Mouse (Mus musculus) E14TG2a.4 (cell line): ENCODE results near the gene Tiam1.

Source experiments
- H3K27me3 ChIP-seq: 2 replicates; pipeline ENCODE4 v1.6.1; 2014; ENCODE audit warnings: low read length, control low read depth; ENCODE audit not compliant: insufficient read depth
- H3K36me3 ChIP-seq: 2 replicates; pipeline ENCODE4 v1.6.1; 2014; ENCODE audit warnings: low read length, control low read depth; ENCODE audit not compliant: insufficient read depth
- H3K4me1 ChIP-seq: replicated peaks from 2 replicates; pipeline ENCODE4 v1.6.1; 2014; ENCODE audit warnings: low read depth, low read length, control low read depth
- H3K4me3 ChIP-seq: replicated peaks from 2 replicates; pipeline ENCODE4 v1.5.1; 2014; ENCODE audit warnings: mild to moderate bottlenecking, low read length
- H3K9me3 ChIP-seq: 2 replicates; pipeline ENCODE4 v1.6.1; 2014; ENCODE audit warnings: low read length, control low read depth
- CTCF ChIP-seq: conservative IDR thresholded peaks from 2 replicates; pipeline ENCODE4 v1.5.1; 2014; ENCODE audit warnings: low read length
- NANOG ChIP-seq: IDR thresholded peaks from 2 replicates; pipeline ENCODE4 v1.6.1; 2014; ENCODE audit warnings: borderline replicate concordance, low read length, mixed read lengths
- POU5F1 ChIP-seq: IDR thresholded peaks from 2 replicates; pipeline ENCODE4 v1.6.1; 2014; ENCODE audit warnings: low read length, borderline replicate concordance

Tiam1 gene

DNA sequence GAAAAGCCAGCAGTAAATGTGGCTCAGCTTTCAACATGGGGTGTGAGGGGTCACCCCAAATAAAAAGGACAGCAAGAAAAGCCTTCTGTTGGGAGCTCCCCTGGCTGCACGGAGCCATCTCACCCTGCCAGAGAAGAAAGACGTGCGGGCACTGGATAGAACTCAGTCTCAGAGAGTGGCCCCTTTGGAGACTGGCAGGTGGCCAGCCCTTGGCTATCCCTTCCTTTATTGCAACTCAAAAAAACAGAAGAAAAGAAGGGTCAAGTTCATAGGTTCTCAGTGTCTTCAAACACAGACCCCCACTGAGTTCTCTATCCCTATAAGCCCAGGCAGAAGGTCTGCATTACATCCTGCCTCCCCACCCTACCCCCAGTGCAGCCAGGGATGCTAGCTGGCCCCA lies 115.7 kb downstream of the Tiam1 start:
- TF ChIP-seq CTCF, result no peak
- TF ChIP-seq NANOG, result no peak
- no peak for TF ChIP-seq POU5F1
- Histone ChIP-seq H3K4me3 (no peak overlapping the region), H3K36me3 (no peaks in the 10 kb centered on the region), H3K4me1 (peaks cover 37% of the 10 kb centered on the region), H3K9me3 (no peaks in the 10 kb centered on the region), H3K27me3 (no peaks in the 10 kb centered on the region)

DNA sequence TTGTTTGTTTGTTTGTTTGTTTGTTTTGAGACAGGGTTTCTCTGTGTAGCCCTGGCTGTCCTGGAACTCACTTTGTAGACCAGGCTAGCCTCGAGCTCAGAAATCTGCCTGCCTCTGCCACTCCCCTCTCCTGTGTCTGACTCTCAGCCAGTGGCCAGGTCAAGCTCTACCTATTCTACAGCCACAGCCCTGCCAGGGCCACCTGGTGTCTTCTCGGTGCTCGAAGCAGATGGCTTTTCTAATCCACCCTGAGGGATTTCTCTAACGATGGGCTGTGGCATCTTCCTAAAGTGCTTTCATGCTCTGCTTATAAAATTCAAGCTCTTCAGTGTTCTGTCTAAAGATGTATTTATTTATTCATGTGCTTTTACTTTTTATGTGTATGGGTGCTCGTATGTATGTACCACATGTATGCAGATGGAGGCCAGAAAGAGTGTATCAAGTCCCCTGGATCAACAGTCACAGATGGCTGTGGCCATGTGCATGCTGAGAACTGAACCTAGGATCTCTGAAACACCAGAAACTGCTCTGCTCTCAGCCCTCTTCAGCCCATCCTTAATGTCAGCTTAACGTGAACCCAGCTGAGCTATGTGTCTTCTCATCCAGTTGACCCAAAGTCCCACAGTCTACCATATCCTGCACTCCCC lies 117.9 kb downstream of the Tiam1 start:
- Histone ChIP-seq H3K9me3 (no peaks in the 10 kb centered on the region), H3K36me3 (no peaks in the 10 kb centered on the region), H3K4me3 (no peak overlapping the region), H3K4me1 (peaks cover 31% of the 10 kb centered on the region), H3K27me3 (no peaks in the 10 kb centered on the region)
- TF ChIP-seq NANOG (no peak), POU5F1 (no peak), CTCF (no peak)

DNA sequence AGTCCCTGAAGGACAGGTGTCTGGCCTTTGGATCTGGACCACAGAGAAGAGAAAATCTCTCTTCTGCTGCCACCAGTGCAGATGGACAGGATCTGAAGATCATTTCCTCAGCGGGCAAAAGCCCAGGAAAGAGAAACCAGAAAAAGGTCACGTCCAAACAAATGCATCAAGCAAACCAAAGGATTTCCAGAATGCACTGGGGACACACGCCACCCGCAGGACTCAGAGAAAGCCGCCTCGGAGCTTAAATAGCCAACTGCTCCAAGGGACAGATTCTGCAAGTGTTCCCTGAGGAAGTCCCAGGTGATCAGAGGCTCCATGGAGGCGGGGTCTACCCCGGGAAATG lies 119.9 kb downstream of the Tiam1 start:
- peaks cover 32% of the 10 kb centered on the region for H3K4me1 ChIP-seq
- H3K27me3 ChIP-seq, result no peaks in the 10 kb centered on the region

DNA sequence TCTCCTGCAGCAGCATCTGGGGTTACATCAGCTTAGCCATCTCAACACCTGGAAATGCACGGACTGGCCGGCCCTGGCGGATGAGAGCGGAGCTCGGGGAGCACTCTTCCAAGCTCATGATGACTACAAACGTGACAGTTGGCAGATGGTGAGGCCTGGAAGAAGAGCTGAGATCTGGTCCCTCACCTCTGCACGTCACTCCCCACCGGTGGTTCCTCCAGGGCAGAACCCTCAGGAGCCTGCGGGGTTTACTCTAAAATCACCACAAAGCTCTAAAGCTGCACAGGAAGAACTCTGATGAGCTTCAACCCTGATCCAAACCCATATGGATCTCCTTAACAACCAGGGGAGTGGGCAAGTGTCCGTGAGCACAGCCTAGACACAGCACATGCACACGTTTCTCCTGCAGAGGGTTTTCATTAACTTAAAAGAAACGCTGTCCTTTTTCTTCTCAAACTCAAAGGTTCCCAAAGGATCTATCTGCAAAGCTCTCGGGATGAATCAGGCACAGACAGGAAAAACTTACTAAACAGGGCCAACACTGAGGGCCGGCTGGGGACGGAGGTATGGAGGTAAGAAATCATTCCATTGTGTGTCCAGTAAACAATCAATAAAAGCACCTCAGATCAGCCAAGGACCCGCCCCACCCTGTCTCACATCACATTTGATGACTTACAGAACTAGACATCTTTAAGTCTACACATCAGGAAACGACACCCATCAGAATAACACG lies 120.5 kb downstream of the Tiam1 start:
- H3K36me3 ChIP-seq, result no peaks in the 10 kb centered on the region
- H3K4me3 ChIP-seq, result no peak overlapping the region
- H3K27me3 ChIP-seq, result no peaks in the 10 kb centered on the region
- no peak for TF ChIP-seq POU5F1
- TF ChIP-seq NANOG, result no peak
- TF ChIP-seq CTCF, result no peak
- peaks cover 33% of the 10 kb centered on the region for H3K4me1 ChIP-seq
- no peaks in the 10 kb centered on the region for H3K9me3 ChIP-seq

More for the DNA sequence above, 119.9 kb downstream of the Tiam1 start:
- Histone ChIP-seq H3K4me3 (no peak overlapping the region), H3K9me3 (no peaks in the 10 kb centered on the region), H3K36me3 (no peaks in the 10 kb centered on the region)
- TF ChIP-seq CTCF, result no peak
- no peak for TF ChIP-seq POU5F1
- TF ChIP-seq NANOG, result no peak

DNA sequence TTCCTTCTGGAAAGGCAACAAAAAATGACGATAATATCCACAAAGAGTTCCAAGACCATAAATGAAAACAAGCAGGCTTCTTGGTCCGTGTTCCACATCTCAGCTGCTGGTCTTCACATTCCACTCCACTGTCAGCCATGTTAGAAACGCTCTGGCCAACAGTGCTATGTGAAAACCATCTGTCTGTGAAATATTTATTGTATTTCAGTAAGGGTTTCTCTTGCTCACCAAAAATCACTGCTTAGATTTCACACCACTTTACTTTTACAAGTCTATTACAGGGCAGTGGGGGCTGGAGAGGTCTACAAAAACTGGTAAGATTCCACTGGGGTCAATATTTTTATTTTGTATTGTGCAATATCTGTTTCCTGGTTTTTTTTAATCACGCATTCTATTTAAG lies 127.5 kb downstream of the Tiam1 start:
- no peaks in the 10 kb centered on the region for H3K36me3 ChIP-seq
- H3K27me3 ChIP-seq, result no peaks in the 10 kb centered on the region
- no peaks in the 10 kb centered on the region for H3K9me3 ChIP-seq
- H3K4me3 ChIP-seq, result no peak overlapping the region
- H3K4me1 ChIP-seq, result peaks cover 44% of the 10 kb centered on the region
- TF ChIP-seq POU5F1 (no peak), NANOG (no peak), CTCF (no peak)

DNA sequence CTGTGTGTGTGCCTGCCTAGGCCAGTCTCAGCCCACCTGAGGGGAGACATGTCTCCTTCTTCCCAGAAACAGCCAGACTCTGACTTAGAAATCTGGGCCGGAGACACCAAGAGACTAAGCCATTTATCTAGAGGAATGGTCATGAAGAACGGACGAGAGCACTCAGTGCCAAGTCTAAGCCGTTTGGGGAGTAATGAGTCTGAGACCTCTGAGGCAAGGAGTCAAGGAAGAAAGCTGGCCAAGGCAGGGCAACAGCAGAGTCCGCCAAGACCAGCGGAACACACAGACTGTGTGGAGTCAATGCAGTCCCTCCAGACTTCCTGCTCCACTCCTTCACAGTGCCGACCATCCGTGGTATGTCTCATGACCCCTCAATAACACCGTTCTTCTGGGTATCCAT lies 129.0 kb downstream of the Tiam1 start:
- Histone ChIP-seq H3K36me3 (no peaks in the 10 kb centered on the region), H3K4me1 (peaks cover 43% of the 10 kb centered on the region), H3K9me3 (no peaks in the 10 kb centered on the region), H3K4me3 (no peak overlapping the region), H3K27me3 (no peaks in the 10 kb centered on the region)
- TF ChIP-seq POU5F1, result no peak
- no peak for TF ChIP-seq NANOG
- no peak for TF ChIP-seq CTCF

DNA sequence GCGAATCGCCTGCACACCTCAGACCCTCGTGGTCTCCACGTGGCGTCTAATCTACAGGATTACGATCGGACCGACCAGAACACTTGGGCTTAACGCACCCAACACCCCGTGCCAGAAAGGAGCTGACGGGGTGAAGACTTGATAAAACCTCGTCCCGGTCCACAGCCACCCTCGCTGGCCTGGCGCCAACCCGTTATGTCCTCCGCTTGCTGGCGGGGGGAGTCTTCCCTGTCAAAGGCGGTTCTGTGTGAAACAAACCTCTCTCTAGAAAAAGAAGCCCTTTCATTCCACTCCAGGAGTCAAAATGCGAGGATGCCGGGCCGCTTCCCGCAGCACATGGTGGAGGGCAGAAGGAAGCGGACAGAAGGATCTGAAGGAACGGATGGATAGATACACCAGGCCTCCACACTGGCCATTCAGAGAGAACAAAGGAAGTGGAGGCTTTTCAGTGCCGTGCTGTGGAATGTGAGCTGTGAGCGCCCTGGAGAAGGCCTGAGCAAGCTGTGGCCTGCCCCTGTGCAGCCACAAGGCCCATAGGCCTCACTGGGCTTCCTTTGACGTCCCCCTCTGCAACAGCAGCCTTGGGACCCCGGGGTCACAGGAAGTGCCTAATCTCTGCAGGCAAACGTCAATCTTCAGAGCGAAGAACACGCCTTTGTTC lies 131.9 kb downstream of the Tiam1 start:
- H3K9me3 ChIP-seq, result no peaks in the 10 kb centered on the region
- H3K4me1 ChIP-seq, result peaks cover 42% of the 10 kb centered on the region
- TF ChIP-seq NANOG (no peak), CTCF (no peak), POU5F1 (no peak)
- peak overlapping the region; percentile 60 for H3K4me3 ChIP-seq
- H3K36me3 ChIP-seq, result no peaks in the 10 kb centered on the region
- H3K27me3 ChIP-seq, result no peaks in the 10 kb centered on the region

DNA sequence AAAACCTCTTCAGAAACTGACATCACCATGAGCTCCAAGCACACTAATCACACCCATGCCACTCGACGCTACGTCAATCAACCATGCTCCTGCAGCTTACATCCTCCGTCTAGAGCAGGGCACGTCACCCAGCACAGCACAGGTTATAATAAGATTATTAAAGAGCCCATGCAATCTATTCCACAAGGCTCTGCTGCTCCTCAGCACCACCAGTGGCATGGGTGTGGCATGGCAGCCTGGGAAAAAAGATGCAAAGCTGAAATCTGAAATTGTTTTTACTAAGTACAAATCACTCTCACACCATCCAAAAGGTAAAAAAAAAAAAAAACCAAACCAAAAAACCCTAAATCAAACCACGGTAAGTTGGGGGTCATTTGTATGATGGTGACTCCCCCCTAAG lies 135.1 kb downstream of the Tiam1 start:
- H3K36me3 ChIP-seq, result no peaks in the 10 kb centered on the region
- no peak overlapping the region for H3K4me3 ChIP-seq
- H3K27me3 ChIP-seq, result no peaks in the 10 kb centered on the region
- peaks cover 34% of the 10 kb centered on the region for H3K4me1 ChIP-seq
- H3K9me3 ChIP-seq, result no peaks in the 10 kb centered on the region
- peak; percentile 13; the same call in 1 of the 2 replicates for TF ChIP-seq CTCF
- TF ChIP-seq NANOG, result no peak
- no peak for TF ChIP-seq POU5F1
